Mouse (Mus musculus): ENCODE measurements around the gene Tpx2.

DNA sequence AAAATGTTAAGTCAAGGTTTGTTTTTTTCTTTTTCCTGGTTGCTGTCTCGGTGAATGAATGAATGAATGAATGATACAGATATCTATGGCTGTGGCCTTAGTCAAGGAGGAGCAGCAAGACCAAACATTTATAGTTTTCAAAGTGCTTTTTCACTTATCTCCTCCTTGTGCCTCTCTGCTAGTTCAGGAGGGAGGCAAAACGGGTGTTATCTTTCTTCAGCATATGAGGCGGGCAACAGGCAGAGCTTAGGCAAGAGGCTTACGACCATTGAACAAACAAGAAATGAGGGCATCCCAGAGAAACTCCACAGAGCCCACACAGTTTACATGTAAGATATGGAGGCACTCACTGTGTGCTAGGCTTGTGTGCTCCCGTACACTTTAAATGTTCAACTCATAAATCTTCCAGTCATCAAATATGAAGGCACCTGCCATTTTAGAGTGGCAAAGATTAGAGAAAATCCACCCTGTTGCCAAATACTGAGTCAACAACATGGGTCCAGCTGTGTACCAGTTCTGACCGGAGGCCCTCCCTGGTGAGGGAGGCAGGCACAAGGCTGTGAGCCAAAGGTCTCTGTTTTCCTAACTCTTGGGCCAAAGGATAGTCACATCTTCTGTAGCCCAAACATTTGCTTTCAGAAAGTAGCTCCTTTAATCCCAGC is 33.4 kb upstream of the Tpx2 start:
- TF ChIP-seq CTCF (IDR thresholded peaks at IDR 0.05; ENCODE audit: borderline replicate concordance, insufficient read depth, low read depth, low read length) (no peak), POLR2A (IDR thresholded peaks at IDR 0.05; ENCODE audit: borderline replicate concordance, insufficient read depth, low read length) (no peak)

All from cerebellum, adult 2 months (tissue).